Mouse (Mus musculus): ENCODE data around the gene Ptprk. TPM values are rescaled to one million over a fixed set of nuclear protein-coding genes. Genes with fewer than 3 reads are reported as not detected.

Gene Ptprk
- polyA plus RNA-seq, 1 experiment, result 0.04 TPM

GRCm38 (mm10) chr10:28492206-28492605, 417.6 kb downstream of the Ptprk start:
- no peak for TF ChIP-seq GATA1 (IDR thresholded peaks at IDR 0.05; ENCODE audit: low read length)

- no peak for TF ChIP-seq GATA1 (IDR thresholded peaks at IDR 0.05; ENCODE audit: low read length)
Observed at GRCm38 (mm10) chr10:28492870-28493269, 418.2 kb downstream of the Ptprk start.

GRCm38 (mm10) chr10:28493271-28493861, 418.7 kb downstream of the Ptprk start:
- TF ChIP-seq GATA1 (IDR thresholded peaks at IDR 0.05; ENCODE audit: low read length), result no peak

GRCm38 (mm10) chr10:28497791-28498190, 423.2 kb downstream of the Ptprk start:
- TF ChIP-seq GATA1 (IDR thresholded peaks at IDR 0.05; ENCODE audit: low read length), result no peak

- TF ChIP-seq GATA1 (IDR thresholded peaks at IDR 0.05; ENCODE audit: low read length), result no peak
Observed at GRCm38 (mm10) chr10:28498504-28498903, 423.9 kb downstream of the Ptprk start.

GRCm38 (mm10) chr10:28513601-28514000, 439.0 kb downstream of the Ptprk start:
- no peak for TF ChIP-seq GATA1 (IDR thresholded peaks at IDR 0.05; ENCODE audit: low read length)

GRCm38 (mm10) chr10:28516147-28516546, 441.5 kb downstream of the Ptprk start:
- no peak for TF ChIP-seq GATA1 (IDR thresholded peaks at IDR 0.05; ENCODE audit: low read length)

GRCm38 (mm10) chr10:28518297-28518696, 443.7 kb downstream of the Ptprk start:
- no peak for TF ChIP-seq GATA1 (IDR thresholded peaks at IDR 0.05; ENCODE audit: low read length)

- no peak for TF ChIP-seq GATA1 (IDR thresholded peaks at IDR 0.05; ENCODE audit: low read length)
Observed at GRCm38 (mm10) chr10:28519861-28520260, 445.2 kb downstream of the Ptprk start.

- no peak for TF ChIP-seq GATA1 (IDR thresholded peaks at IDR 0.05; ENCODE audit: low read length)
Observed at GRCm38 (mm10) chr10:28523992-28524735, 449.5 kb downstream of the Ptprk start.

GRCm38 (mm10) chr10:28540595-28540994, 466.0 kb downstream of the Ptprk start:
- TF ChIP-seq GATA1 (IDR thresholded peaks at IDR 0.05; ENCODE audit: low read length), result no peak

- TF ChIP-seq GATA1 (IDR thresholded peaks at IDR 0.05; ENCODE audit: low read length), result no peak
Observed at GRCm38 (mm10) chr10:28542754-28543153, 468.1 kb downstream of the Ptprk start.

GRCm38 (mm10) chr10:28550549-28550948, 475.9 kb downstream of the Ptprk start:
- TF ChIP-seq GATA1 (IDR thresholded peaks at IDR 0.05; ENCODE audit: low read length), result no peak

- no peak for TF ChIP-seq GATA1 (IDR thresholded peaks at IDR 0.05; ENCODE audit: low read length)
Observed at GRCm38 (mm10) chr10:28552068-28552467, 477.4 kb downstream of the Ptprk start.

- no peak for TF ChIP-seq GATA1 (IDR thresholded peaks at IDR 0.05; ENCODE audit: low read length)
Observed at GRCm38 (mm10) chr10:28564110-28564674, 489.6 kb downstream of the Ptprk start.

- no peak for TF ChIP-seq GATA1 (IDR thresholded peaks at IDR 0.05; ENCODE audit: low read length)
Observed at GRCm38 (mm10) chr10:28566378-28566777, 491.8 kb downstream of the Ptprk start.

GRCm38 (mm10) chr10:28566828-28567227, 492.2 kb downstream of the Ptprk start:
- no peak for TF ChIP-seq GATA1 (IDR thresholded peaks at IDR 0.05; ENCODE audit: low read length)

Measured in G1E-ER4 (cell line).